Mouse (Mus musculus): Measurements from ENCODE around the gene M1ap. TPM values are rescaled to one million over a fixed set of nuclear protein-coding genes. Genes with fewer than 3 reads are reported as not detected.
A peak's percentile ranks its signal among the peaks of the same experiment; 100 is the strongest.

The M1ap gene
- polyA plus RNA-seq, 1 experiment = 0.58 TPM

DNA sequence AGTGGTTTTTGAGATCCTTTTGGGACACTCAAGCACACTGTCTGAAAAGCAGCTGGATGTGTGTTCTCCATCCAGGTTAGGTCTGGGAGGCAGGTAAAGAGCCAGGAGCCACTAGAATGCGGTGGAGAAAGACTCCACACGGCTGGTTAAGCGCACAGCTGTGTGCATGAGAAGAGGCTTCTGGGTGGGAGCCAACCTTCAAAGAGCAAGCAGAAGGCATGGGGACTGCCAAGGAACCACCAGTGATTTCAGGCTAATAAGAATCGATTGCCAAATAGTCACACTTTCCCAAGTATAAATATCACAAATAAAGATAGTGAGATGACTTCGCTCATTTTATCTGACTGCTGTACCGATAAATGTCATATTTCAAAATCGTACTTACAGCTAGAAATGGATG is 20.2 kb upstream of the M1ap start:
- DNase-seq = no peak
- TF ChIP-seq CTCF (IDR thresholded peaks at IDR 0.05; ENCODE audit: borderline replicate concordance, control insufficient read depth, extremely low read depth, insufficient read depth, low read length, poor library complexity) (no peak), POLR2A (IDR thresholded peaks at IDR 0.05; ENCODE audit: control insufficient read depth, extremely low read depth, insufficient read depth, low read length, poor library complexity) (no peak)
- H3K27me3 ChIP-seq (ENCODE audit: control insufficient read depth, insufficient read depth, low read length) = no peaks in the 10 kb centered on the region
- H3K4me1 ChIP-seq (replicated peaks; ENCODE audit: control insufficient read depth, insufficient read depth, low read length) = peaks cover 11% of the 10 kb centered on the region
- 81% methylated on average over 7 of the region's 7 CpGs for WGBS
- no peak overlapping the region for H3K27ac ChIP-seq (ENCODE audit: control insufficient read depth, insufficient read depth, low read length)
- H3K36me3 ChIP-seq (ENCODE audit: control insufficient read depth, insufficient read depth, low read length) = no peaks in the 10 kb centered on the region
- no peak overlapping the region for H3K4me3 ChIP-seq (ENCODE audit: control insufficient read depth, insufficient read depth, low read length)

DNA sequence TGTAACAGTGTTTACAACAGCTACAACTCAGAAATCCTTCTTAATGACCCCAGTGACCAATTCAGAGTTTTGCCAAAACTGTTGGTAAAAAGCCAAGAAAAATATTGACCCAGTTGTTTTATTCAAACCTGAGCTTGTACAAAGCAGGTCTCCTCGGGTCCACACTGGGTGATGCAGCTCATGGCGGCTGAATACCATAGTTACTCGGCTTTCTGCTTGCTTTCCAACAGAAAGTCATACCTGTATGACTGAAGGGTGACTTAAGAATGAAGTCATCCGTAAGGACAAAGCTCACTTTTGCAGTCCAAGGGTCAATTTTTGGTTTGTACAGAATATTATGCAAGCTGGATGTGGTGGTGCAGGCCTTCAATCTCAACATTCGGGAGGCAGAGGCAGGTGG is 19.1 kb upstream of the M1ap start:
- H3K27me3 ChIP-seq (ENCODE audit: control insufficient read depth, insufficient read depth, low read length) = no peaks in the 10 kb centered on the region
- no peak for DNase-seq

DNA sequence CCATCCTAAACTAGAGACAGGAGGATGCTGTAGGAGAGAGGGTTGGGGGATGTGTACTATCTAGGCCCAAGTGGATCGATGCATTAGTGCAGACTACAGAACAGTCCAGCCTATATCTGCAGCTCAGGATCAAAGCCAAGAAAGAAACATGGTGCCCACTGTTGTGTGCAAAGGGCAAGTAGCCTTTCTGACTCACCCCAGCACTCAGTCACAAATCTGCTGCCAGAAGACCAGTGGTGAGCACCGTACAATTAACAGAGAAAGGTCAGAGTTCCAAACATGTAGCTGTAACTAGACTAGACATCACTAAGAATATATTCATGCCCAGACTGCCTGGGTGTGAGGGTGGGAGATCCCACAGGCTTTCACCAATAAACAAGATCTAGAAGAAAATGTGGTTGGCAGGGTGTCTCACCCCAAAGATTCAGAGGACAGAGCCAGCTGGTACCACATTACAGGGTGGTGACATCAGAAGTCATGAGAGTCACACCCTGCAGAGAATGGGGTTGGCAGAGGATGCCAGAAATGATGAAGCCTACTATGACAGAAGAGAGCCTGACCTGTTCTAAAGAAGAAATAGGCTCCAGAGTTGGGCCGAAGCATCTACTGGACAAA is 12.0 kb upstream of the M1ap start:
- no peak for TF ChIP-seq CTCF (IDR thresholded peaks at IDR 0.05; ENCODE audit: borderline replicate concordance, control insufficient read depth, extremely low read depth, insufficient read depth, low read length, poor library complexity)
- no peak for TF ChIP-seq POLR2A (IDR thresholded peaks at IDR 0.05; ENCODE audit: control insufficient read depth, extremely low read depth, insufficient read depth, low read length, poor library complexity)
- H3K36me3 ChIP-seq (ENCODE audit: control insufficient read depth, insufficient read depth, low read length) = no peaks in the 10 kb centered on the region
- WGBS = 100% methylated on average over 3 of the region's 3 CpGs
- H3K4me1 ChIP-seq (replicated peaks; ENCODE audit: control insufficient read depth, insufficient read depth, low read length) = peaks cover 8% of the 10 kb centered on the region
- no peak overlapping the region for H3K4me3 ChIP-seq (ENCODE audit: control insufficient read depth, insufficient read depth, low read length)
- no peak for DNase-seq
- no peaks in the 10 kb centered on the region; the same call in 1 of the 2 replicates for H3K27me3 ChIP-seq (ENCODE audit: control insufficient read depth, insufficient read depth, low read length)
- no peak overlapping the region for H3K27ac ChIP-seq (ENCODE audit: control insufficient read depth, insufficient read depth, low read length)

More for the DNA sequence above, 19.1 kb upstream of the M1ap start:
- peaks cover 1% of the 10 kb centered on the region for H3K4me1 ChIP-seq (replicated peaks; ENCODE audit: control insufficient read depth, insufficient read depth, low read length)
- H3K4me3 ChIP-seq (ENCODE audit: control insufficient read depth, insufficient read depth, low read length) = no peak overlapping the region
- TF ChIP-seq CTCF (IDR thresholded peaks at IDR 0.05; ENCODE audit: borderline replicate concordance, control insufficient read depth, extremely low read depth, insufficient read depth, low read length, poor library complexity) (no peak), POLR2A (IDR thresholded peaks at IDR 0.05; ENCODE audit: control insufficient read depth, extremely low read depth, insufficient read depth, low read length, poor library complexity) (no peak)
- H3K36me3 ChIP-seq (ENCODE audit: control insufficient read depth, insufficient read depth, low read length) = no peaks in the 10 kb centered on the region
- WGBS = 87% methylated on average over 5 of the region's 5 CpGs
- no peak overlapping the region for H3K27ac ChIP-seq (ENCODE audit: control insufficient read depth, insufficient read depth, low read length)

DNA sequence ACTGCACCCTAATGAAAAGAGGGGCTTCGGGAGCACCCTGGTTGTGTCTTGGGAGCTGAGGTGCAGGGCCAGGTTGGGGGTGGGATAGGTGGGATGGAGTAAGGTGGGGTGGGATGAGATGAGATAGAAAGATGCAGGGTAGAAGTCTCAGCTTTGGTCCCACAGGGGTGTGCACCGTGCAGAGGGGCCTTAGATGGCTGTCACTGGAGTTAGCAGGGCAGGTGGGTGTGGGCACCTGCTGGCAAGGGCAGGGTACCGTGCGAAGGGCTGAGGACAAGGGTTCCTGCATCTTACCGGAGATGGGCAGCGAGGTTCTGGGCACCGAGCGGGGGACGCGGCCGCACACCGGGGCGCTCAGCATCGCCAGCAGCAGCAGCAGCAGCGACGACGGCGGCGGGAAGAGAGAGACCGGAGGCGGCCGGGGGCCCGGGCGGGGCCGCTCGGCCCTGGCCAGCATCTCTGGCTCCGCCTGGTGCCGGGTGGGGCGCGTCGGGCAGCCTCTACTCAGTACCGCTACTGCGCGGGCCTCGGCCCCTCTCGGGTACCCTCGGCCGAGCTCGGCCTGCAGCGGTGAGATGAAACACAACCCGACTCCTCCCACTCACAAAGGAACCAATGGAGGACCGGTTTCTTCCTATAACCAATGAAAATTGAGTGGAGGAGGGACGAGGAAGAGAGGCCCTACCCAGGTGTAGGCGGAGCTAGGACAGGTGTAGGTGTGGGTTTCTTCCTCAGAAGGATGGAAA is 7.4 kb upstream of the M1ap start, which contains the start of gene Sema4f:
TSS of gene Sema4f (minus strand) at position 603 of the 746 bp plus-strand sequence.
- WGBS = 5% methylated on average over 44 of the region's 44 CpGs
- TF ChIP-seq POLR2A (IDR thresholded peaks at IDR 0.05; ENCODE audit: control insufficient read depth, extremely low read depth, insufficient read depth, low read length, poor library complexity) = no peak
- TF ChIP-seq CTCF (IDR thresholded peaks at IDR 0.05; ENCODE audit: borderline replicate concordance, control insufficient read depth, extremely low read depth, insufficient read depth, low read length, poor library complexity) = 0 out of 2 replicates have a peak, but pooled peaks have one; percentile 18
- Histone ChIP-seq H3K4me3 (ENCODE audit: control insufficient read depth, insufficient read depth, low read length) (peak within 1 kb of the TSS; percentile 29), H3K27me3 (ENCODE audit: control insufficient read depth, insufficient read depth, low read length) (no peaks in the 10 kb centered on the region; the same call in 1 of the 2 replicates), H3K27ac (ENCODE audit: control insufficient read depth, insufficient read depth, low read length) (no peak within 1 kb of the TSS), H3K36me3 (ENCODE audit: control insufficient read depth, insufficient read depth, low read length) (no peaks in the 10 kb centered on the region), H3K4me1 (replicated peaks; ENCODE audit: control insufficient read depth, insufficient read depth, low read length) (peaks cover 8% of the 10 kb centered on the region)
- peak; percentile 60 for DNase-seq

DNA sequence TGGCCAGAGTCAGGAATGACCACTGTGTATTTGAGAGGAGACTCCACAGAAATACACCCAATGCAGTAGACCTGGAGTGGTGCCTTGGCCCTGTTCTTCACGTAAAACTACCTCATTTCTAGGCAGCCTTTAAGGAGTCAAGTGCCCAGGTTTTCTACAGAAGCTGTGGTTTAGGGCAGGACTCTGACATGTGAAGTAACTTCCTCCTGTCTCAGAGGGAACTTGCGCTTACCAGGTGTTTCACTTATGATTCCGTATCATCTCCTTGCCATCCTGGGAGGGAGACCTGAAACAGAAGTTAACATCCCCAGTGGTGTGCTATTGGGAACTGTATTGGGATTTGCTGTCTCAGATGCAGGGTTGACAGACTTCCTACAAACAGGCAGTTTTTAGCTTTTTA is 5.9 kb upstream of the M1ap start:
- Histone ChIP-seq H3K36me3 (ENCODE audit: control insufficient read depth, insufficient read depth, low read length) (no peaks in the 10 kb centered on the region), H3K27me3 (ENCODE audit: control insufficient read depth, insufficient read depth, low read length) (no peaks in the 10 kb centered on the region; the same call in 1 of the 2 replicates), H3K4me1 (replicated peaks; ENCODE audit: control insufficient read depth, insufficient read depth, low read length) (peaks cover 8% of the 10 kb centered on the region), H3K4me3 (ENCODE audit: control insufficient read depth, insufficient read depth, low read length) (no peak overlapping the region), H3K27ac (ENCODE audit: control insufficient read depth, insufficient read depth, low read length) (no peak overlapping the region)
- DNase-seq = no peak
- TF ChIP-seq POLR2A (IDR thresholded peaks at IDR 0.05; ENCODE audit: control insufficient read depth, extremely low read depth, insufficient read depth, low read length, poor library complexity) (no peak), CTCF (IDR thresholded peaks at IDR 0.05; ENCODE audit: borderline replicate concordance, control insufficient read depth, extremely low read depth, insufficient read depth, low read length, poor library complexity) (no peak)
- 4% methylated on average over 3 of the region's 3 CpGs for WGBS

DNA sequence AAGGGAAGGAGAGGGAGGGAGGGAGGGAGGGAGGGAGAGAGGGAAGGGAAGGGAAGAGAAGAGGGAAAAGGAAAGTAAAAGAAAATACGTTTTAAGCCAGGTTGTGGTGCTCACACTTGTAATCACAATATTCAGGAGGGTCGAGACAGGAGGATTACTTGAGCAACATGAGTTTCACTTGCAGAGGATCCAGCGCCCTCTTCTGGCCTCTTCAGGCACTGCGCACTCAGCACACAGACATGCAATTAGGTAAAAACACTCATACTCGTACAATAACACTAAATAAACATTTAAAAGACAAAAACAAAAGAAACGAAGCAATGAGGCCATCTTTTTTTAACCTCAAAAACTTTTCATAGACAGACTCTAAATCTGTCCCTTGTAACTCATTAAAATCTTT is 952 bp upstream of the M1ap start:
- no peak for TF ChIP-seq POLR2A (IDR thresholded peaks at IDR 0.05; ENCODE audit: control insufficient read depth, extremely low read depth, insufficient read depth, low read length, poor library complexity)
- TF ChIP-seq CTCF (IDR thresholded peaks at IDR 0.05; ENCODE audit: borderline replicate concordance, control insufficient read depth, extremely low read depth, insufficient read depth, low read length, poor library complexity) = no peak
- H3K27ac ChIP-seq (ENCODE audit: control insufficient read depth, insufficient read depth, low read length) = no peak overlapping the region
- DNase-seq = peak; percentile 27
- H3K36me3 ChIP-seq (ENCODE audit: control insufficient read depth, insufficient read depth, low read length) = no peaks in the 10 kb centered on the region
- 68% methylated on average over 6 of the region's 6 CpGs for WGBS
- H3K4me3 ChIP-seq (ENCODE audit: control insufficient read depth, insufficient read depth, low read length) = no peak overlapping the region
- H3K27me3 ChIP-seq (ENCODE audit: control insufficient read depth, insufficient read depth, low read length) = no peaks in the 10 kb centered on the region
- no peaks in the 10 kb centered on the region for H3K4me1 ChIP-seq (replicated peaks; ENCODE audit: control insufficient read depth, insufficient read depth, low read length)
